Mouse (Mus musculus): ENCODE data around the gene Olfr93.

DNA sequence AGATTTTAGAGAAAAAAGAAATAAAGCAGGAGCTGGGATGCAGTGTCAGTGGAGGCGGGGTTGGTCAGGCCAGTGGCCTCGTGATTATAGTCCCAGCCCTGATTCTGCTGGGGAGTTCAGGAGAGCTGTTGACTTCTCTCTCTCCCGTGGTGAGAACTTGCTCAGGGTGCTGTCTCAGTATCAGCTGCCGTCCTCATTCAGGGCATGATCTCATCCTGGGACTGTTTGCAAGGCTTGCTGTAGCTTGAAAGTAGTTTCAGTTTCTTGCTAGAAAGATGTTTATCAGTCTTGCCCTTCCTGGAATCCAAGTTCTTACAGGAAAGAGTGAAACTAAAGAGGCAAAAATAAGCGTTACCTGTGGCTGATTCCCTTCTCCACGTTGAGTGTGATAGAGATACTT, 24.2 kb upstream of the Olfr93 start:
- TF ChIP-seq POLR2A (IDR thresholded peaks at IDR 0.05; ENCODE audit: low read depth, low read length) (no peak), CTCF (conservative IDR thresholded peaks at IDR 0.05; ENCODE audit: insufficient read depth, insufficient read length, low read depth, low read length) (no peak)

Data from kidney, adult 2 months (tissue).